Mouse (Mus musculus) heart, adult 2 months (tissue): ENCODE results near the gene Tbr1.

Source experiments
- CTCF ChIP-seq: fragments of 200-600 bp; IDR thresholded peaks from 2 replicates; pipeline ENCODE4 v1.8.1; 2022; ENCODE audit warnings: antibody characterized with exemption, mild to moderate bottlenecking, moderate library complexity
- POLR2A ChIP-seq: fragments of 200-500 bp; IDR thresholded peaks from 2 replicates; pipeline ENCODE4 v1.6.1; 2011; ENCODE audit warnings: mild to moderate bottlenecking, low read depth, low read length, control low read depth; ENCODE audit not compliant: insufficient read depth

DNA sequence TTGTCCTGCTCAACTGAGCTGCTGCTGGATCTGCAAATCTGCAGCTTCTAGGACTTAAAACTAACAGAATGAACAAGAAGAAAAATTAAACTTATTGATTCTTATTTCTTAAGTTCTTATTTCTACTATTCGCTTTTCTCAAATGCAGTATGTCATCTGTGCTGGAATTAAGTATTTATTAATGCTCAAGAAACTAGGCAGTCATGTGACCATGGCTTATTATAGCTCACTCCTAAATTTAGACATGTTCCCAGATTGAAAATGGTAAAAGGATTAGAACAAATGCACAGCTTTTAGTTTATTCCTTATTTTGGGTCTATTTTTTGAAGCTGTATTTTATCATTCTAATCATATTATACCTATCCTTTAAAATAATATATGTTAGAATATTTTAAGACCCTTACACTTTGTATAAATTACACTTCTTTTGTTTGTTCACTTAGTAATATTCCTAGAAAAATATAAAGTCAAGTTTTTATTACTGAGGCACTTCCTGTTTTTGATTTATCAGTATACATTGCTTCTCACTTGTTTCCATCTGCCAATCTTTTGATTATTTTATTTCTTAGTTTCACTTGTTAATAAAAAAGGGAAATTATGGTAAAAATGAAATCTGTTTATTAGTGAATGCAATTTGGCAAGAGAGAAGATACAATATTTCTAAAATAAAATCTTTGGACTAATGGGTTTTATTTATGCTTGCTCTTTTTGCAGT, 20.9 kb downstream of the Tbr1 start:
- no peak for TF ChIP-seq POLR2A
- no peak for TF ChIP-seq CTCF
